Mouse (Mus musculus) cortical plate, adult 2 months (tissue): ENCODE measurements around the gene Atg4a-ps. TPM values are rescaled to one million over a fixed set of nuclear protein-coding genes. Genes with fewer than 3 reads are reported as not detected.

ENCODE experiments used
- H3K27ac ChIP-seq: fragments of 200-500 bp; 2 replicates; pipeline ENCODE4 v1.5.1; 2012; ENCODE audit warnings: low read length, control low read depth, inconsistent platforms; ENCODE audit not compliant: insufficient read depth
- H3K4me1 ChIP-seq: fragments of 200-500 bp; 2 replicates; pipeline ENCODE4 v1.6.1; 2011; ENCODE audit warnings: low read length; ENCODE audit not compliant: control insufficient read depth, insufficient read depth
- H3K4me3 ChIP-seq: fragments of 200-500 bp; 2 replicates; pipeline ENCODE4 v1.5.1; 2011; ENCODE audit warnings: mild to moderate bottlenecking, low read length, control low read depth; ENCODE audit not compliant: insufficient read depth
- CTCF ChIP-seq: fragments of 200-500 bp; IDR thresholded peaks from 2 replicates; pipeline ENCODE4 v1.5.1; 2011; ENCODE audit warnings: mild to moderate bottlenecking, control low read depth, low read length; ENCODE audit not compliant: insufficient read depth; ENCODE audit errors: extremely low read depth
- POLR2A ChIP-seq: fragments of 200-500 bp; IDR thresholded peaks from 2 replicates; pipeline ENCODE4 v1.6.1; 2011; ENCODE audit warnings: mild to moderate bottlenecking, low read length, control low read depth; ENCODE audit not compliant: insufficient read depth; ENCODE audit errors: extremely low read depth
- polyA plus RNA-seq: library from polyadenylated mRNA; depleted of rRNA; stranded (reverse); fragments of >200 nt; gene quantifications from 2 replicates; pipeline ENCODE4 v1.2.3, GENCODE M21; 2012; rRNA removed

Atg4a-ps gene
- polyA plus RNA-seq, 1 experiment, result 0.10 TPM

DNA sequence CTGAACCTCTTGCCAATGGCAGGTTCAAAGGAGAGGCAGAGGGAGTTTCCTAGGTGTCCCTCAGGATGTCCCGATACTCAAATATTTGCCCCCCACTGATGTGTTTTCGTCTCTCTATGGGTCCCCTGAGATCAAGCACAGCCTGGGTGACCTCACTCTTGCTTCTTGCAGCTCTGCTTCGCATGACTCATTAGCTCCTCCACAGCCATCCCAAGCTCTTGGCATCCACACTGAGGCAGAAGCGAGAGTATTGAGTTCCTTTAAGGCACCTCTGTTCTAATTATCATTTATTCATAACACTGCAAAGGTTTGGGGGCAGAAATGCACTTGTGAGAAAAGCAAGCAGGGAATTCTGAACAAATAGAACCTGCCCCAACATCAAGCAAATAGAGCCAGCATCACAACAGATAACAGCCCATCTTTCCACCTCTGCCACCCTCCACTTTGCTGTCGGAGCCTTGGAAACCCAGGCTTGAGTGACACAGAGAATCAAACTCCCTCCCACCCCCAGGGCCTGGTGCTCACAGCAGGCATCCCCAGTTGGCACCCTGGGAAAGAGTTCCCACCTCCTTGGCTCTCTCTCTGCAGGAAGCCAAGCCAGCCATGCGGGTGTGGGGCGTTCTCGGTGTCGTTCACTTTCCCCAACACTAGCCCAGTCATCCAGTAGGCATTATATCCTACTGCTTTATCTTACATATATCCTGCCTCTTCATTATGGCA is 33.1 kb downstream of the Atg4a-ps start:
- TF ChIP-seq POLR2A, result no peak
- no peak for TF ChIP-seq CTCF
- H3K4me1 ChIP-seq, result no peaks in the 10 kb centered on the region
- no peak overlapping the region for H3K4me3 ChIP-seq
- no peak overlapping the region for H3K27ac ChIP-seq

DNA sequence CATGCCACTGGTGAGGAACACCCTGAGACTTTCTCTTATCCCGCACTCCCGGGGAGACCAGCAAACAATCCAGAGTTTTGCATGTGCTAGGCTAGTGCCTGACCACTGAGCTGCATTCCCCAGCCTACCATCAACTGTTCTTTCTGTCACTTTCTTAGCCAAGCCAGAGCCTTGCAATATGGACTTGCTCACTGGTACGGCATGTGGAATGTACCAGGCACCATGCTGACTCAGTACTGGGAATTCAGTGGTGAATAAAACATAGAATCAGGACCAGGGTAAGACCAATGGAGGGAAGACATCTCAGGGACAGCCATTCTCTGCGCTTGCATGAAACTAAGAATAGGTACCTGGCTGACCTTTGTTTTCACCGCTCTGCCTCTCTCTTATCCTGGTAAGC is 35.6 kb downstream of the Atg4a-ps start:
- H3K27ac ChIP-seq, result no peak overlapping the region
- H3K4me3 ChIP-seq, result no peak overlapping the region
- no peak for TF ChIP-seq CTCF
- no peak for TF ChIP-seq POLR2A
- peaks cover 3% of the 10 kb centered on the region; the same call in 1 of the 2 replicates for H3K4me1 ChIP-seq

DNA sequence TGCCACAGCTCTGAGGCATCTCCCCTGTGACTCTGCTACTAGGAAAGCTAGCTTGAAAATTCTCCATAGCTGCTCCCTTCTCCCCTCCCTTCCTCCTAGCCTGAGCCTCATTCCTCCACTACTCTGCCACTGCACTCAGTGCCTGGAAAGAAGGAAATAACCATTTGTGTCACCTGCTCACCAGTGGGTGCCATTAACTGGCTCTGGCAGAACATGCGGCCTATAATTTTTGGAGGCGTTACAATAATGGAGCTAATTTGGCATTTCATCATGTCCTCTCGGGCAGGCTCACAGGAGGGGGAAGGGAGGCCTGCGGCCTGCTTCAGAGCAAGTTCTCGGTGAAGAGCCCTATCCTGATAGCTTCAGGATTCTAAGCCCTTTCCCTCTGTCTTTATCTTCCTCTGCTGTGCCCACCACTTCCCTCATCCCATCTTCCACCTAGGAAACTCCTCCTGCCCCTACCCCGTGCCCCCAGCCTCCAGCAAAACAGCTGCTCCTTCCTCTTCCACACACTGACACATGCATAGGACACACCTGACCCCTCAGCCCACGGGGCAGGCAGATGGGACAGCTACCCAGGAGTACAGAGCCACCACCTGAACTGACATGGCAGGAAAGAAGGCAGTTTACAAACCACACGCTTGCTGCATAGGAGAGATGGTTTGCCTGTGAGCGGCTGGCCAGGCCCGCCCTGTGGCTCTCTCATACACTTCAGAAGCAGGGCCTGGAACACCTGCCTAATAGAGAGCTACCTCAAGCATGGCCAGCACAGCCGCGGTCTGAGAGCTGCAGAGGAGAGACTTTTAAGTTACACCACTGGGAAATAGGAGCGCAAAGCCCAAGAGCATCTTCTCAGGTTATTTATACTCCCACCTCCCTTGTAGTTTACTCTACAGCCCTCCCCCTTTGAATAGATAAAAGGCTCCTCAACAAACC is 38.9 kb downstream of the Atg4a-ps start:
- Histone ChIP-seq H3K4me1 (peaks cover 3% of the 10 kb centered on the region; the same call in 1 of the 2 replicates), H3K4me3 (no peak overlapping the region), H3K27ac (no peak overlapping the region)
- no peak for TF ChIP-seq CTCF
- TF ChIP-seq POLR2A, result no peak

- Histone ChIP-seq H3K4me1 (peaks cover 5% of the 10 kb centered on the region; the same call in 1 of the 2 replicates), H3K4me3 (no peak overlapping the region), H3K27ac (no peak overlapping the region)
- TF ChIP-seq POLR2A, result no peak
These were observed 39.7 kb downstream of the Atg4a-ps start for GRCm38 (mm10) chr3:103606045-103606597.

DNA sequence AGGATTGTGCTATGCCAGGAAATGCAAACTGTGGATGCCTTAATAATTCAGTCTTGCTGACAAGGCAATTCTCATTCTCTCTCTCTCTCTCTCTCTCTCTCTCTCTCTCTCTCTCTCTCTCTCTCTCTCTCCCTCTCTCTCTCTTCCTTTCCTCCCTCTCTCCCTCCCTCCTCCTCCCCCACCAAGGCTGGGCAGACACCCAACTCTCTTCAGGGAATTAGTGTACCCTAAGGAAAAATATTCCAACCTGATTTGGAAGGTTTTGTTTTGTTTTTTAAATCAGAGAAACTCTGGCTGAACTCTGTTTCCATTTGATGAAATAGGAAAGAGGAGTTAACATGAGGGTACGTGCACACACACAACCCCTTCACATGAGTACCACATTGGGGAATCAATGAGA is 44.3 kb downstream of the Atg4a-ps start:
- TF ChIP-seq POLR2A (no peak), CTCF (no peak)
- Histone ChIP-seq H3K4me1 (peaks cover 4% of the 10 kb centered on the region; the same call in 1 of the 2 replicates), H3K4me3 (no peak overlapping the region), H3K27ac (no peak overlapping the region)

- H3K27ac ChIP-seq, result no peak overlapping the region
- 0 out of 2 replicates have a peak, but pooled peaks cover 1% of the 10 kb centered on the region for H3K4me1 ChIP-seq
- TF ChIP-seq POLR2A (no peak), CTCF (no peak)
These were observed 44.9 kb downstream of the Atg4a-ps start for GRCm38 (mm10) chr3:103601011-103601410.

DNA sequence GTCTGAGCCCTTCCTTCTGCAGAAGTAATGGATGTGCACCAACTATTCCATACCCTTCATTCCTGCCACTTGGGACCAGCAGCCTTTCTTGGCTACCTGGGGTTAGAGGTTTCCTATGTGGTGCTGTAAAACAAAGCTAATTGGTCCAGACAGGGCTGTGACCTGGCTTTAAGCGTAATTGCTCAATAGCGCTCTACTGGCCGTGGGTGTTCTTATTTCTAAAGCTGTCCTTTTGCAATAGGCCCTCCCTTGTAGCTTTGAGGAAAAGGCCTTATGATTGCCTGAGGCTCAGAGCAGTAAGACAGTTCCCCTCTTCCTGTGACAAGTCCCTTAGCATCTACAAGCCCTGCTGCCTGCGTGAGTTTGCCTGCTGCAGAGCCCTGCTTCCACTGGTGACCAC is 48.3 kb downstream of the Atg4a-ps start:
- H3K4me3 ChIP-seq, result no peak overlapping the region
- no peak overlapping the region for H3K27ac ChIP-seq
- 0 out of 2 replicates have a peak, but pooled peaks cover 1% of the 10 kb centered on the region for H3K4me1 ChIP-seq
- TF ChIP-seq POLR2A (no peak), CTCF (no peak)

More at GRCm38 (mm10) chr3:103601011-103601410, 44.9 kb downstream of the Atg4a-ps start:
- H3K4me3 ChIP-seq, result no peak overlapping the region

DNA sequence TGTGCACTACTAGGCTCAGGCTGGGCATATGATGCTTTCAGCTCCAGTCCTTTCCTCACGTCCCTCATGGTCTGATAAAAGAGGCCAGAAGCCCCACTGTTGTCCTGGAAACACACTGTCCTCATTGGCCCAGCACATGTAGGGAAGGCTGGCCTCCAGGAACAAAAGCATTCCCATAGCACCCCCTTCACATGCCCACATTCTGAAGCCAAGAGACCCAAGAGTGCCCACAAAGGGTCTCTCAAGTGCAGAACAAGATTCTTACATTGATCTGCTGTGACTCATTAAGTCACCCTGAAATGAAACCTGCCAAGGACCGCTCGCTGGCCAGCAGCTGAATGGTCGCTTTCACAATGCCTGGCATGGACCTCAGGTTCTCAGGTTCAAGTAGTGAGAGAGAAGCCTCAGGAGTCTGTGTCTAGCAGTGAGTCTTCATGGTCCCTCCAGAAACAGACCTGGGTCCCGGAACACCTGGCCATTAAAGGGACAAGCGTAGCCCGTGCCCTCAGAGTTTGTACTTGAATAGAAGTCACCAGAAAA is 50.5 kb downstream of the Atg4a-ps start:
- Histone ChIP-seq H3K4me3 (no peak overlapping the region), H3K27ac (no peak overlapping the region), H3K4me1 (no peaks in the 10 kb centered on the region)
- TF ChIP-seq POLR2A, result no peak
- no peak for TF ChIP-seq CTCF

Other genes starting within 250 kb of the Atg4a-ps start
- gene Syt6, start 70.8 kb downstream of the Atg4a-ps start, polyA plus RNA-seq, result 10.3 and 15.1 TPM in 2 replicates
- 14.3 and 14.5 TPM in 2 replicates for gene Olfml3, start 91.9 kb upstream of the Atg4a-ps start, polyA plus RNA-seq
- not detected in 2 replicates for gene Gm10964, start 93.3 kb upstream of the Atg4a-ps start, polyA plus RNA-seq
- 41.2 and 42.0 TPM in 2 replicates for gene Hipk1, start 145.5 kb upstream of the Atg4a-ps start, polyA plus RNA-seq
- 5.8 and 6.6 TPM in 2 replicates for gene Dclre1b, start 163.4 kb upstream of the Atg4a-ps start, polyA plus RNA-seq
- 14.8 and 15.6 TPM in 2 replicates for gene Ap4b1, start 163.5 kb upstream of the Atg4a-ps start, polyA plus RNA-seq
- 0.09 and 0.40 TPM in 2 replicates for gene Gm43064, start 163.5 kb upstream of the Atg4a-ps start, polyA plus RNA-seq
- 3.0 and 4.1 TPM in 2 replicates for gene Bcl2l15, start 186.5 kb upstream of the Atg4a-ps start, polyA plus RNA-seq
- gene Ptpn22, start 213.7 kb upstream of the Atg4a-ps start, polyA plus RNA-seq, result 1.3 and 1.4 TPM in 2 replicates